9 mouse cellular contexts compared by ENCODE assay signal in genomic region chr11:78190041-78190440, GRCm38 (mm10). TPM values are rescaled to one million over a fixed set of nuclear protein-coding genes. Genes with fewer than 3 reads are reported as not detected.
DNase-seq lines count a peak whose midpoint lies in the region; ATAC-seq and TF ChIP-seq lines count a peak whose summit lies in the region.
"Had no signal": no experiment of that assay in that cellular context is flagged by ENCODE, and none has a peak within 500 bp of the region (broad histone marks: within the 10 kb centered on the region; RNA-seq: fewer than 3 reads in every experiment).

No protein-coding gene starts in this region.

- H3K9ac ChIP-seq in heart, embryonic 16.5 days (ENCODE audit: low read length), result no peak overlapping the region
- H3K9ac ChIP-seq in heart, adult 2 months (ENCODE audit: low read depth, low read length), result no peak overlapping the region
- peak overlapping the region; percentile 80; the same call in 1 of the 2 replicates for H3K9ac ChIP-seq in forebrain, embryonic 15.5 days (replicated peaks)
- H3K9ac ChIP-seq in neural tube, embryonic 13.5 days, result peak overlapping the region; percentile 97

- no peak for TF ChIP-seq CTCF in heart, adult 2 months (IDR thresholded peaks at IDR 0.05)

- peak overlapping the region; percentile 79; the same call in 1 of the 2 replicates for H3K4me2 ChIP-seq in heart, embryonic 16.5 days (ENCODE audit: low read depth, low read length)
- H3K4me2 ChIP-seq in forebrain, embryonic 15.5 days (replicated peaks), result peak overlapping the region; percentile 56
- H3K4me2 ChIP-seq in neural tube, embryonic 13.5 days, result peak overlapping the region; percentile 68

- H3K27ac ChIP-seq in heart, embryonic 16.5 days (ENCODE audit: low read length), result no peak overlapping the region
- no peak overlapping the region for H3K27ac ChIP-seq in heart, adult 2 months
- peak overlapping the region; percentile 98 for H3K27ac ChIP-seq in forebrain, embryonic 15.5 days (replicated peaks)
- peak overlapping the region; percentile 95 for H3K27ac ChIP-seq in neural tube, embryonic 13.5 days (replicated peaks)

- H3K36me3 ChIP-seq in heart, embryonic 16.5 days (ENCODE audit: control insufficient read depth, insufficient read depth), result peaks cover 16% of the 10 kb centered on the region
- no peaks in the 10 kb centered on the region for H3K36me3 ChIP-seq in heart, adult 2 months (ENCODE audit: control insufficient read depth, insufficient read depth, low read length)
- H3K36me3 ChIP-seq in forebrain, embryonic 15.5 days, result peaks cover 24% of the 10 kb centered on the region
- H3K36me3 ChIP-seq in neural tube, embryonic 13.5 days, result peaks cover 36% of the 10 kb centered on the region

- no peak overlapping the region for H3K4me3 ChIP-seq in heart, embryonic 16.5 days (ENCODE audit: low read length)
- H3K4me3 ChIP-seq in heart, adult 2 months, result no peak overlapping the region
- peak overlapping the region; percentile 80 for H3K4me3 ChIP-seq in forebrain, embryonic 15.5 days
- peak overlapping the region; percentile 74 for H3K4me3 ChIP-seq in neural tube, embryonic 13.5 days

- TF ChIP-seq EP300 in heart, adult 2 months (IDR thresholded peaks at IDR 0.05; ENCODE audit: insufficient read depth, low read depth, low read length), result no peak

- ATAC-seq in heart, embryonic 16.5 days (replicated peaks; ENCODE audit: extremely low read depth, insufficient read depth, low FRiP score), result no peak
- ATAC-seq in forebrain, embryonic 15.5 days (replicated peaks), result no peak
- ATAC-seq in neural tube, embryonic 13.5 days (ENCODE audit: low read depth), result no peak
- no peak for ATAC-seq in CD4-positive, CD25-positive, alpha-beta regulatory T cell, adult 4 months

- intact Hi-C loops in heart, adult 2 months (cut with DNase I), result no loop called here

- peaks cover 19% of the 10 kb centered on the region for H3K4me1 ChIP-seq in heart, embryonic 16.5 days (ENCODE audit: control insufficient read depth, insufficient read depth, low read length)
- H3K4me1 ChIP-seq in heart, adult 2 months (ENCODE audit: control insufficient read depth, insufficient read depth, low read length), result peaks cover 3% of the 10 kb centered on the region; the same call in 1 of the 2 replicates
- H3K4me1 ChIP-seq in forebrain, embryonic 15.5 days, result peaks cover 26% of the 10 kb centered on the region
- H3K4me1 ChIP-seq in neural tube, embryonic 13.5 days (replicated peaks), result peaks cover 33% of the 10 kb centered on the region

- no peak for DNase-seq in heart, adult 2 months
- peak; percentile 83 for DNase-seq in kidney, postnatal 14 days
- DNase-seq in left cerebral cortex, adult 8-10 months (ENCODE audit: low spot score in 2 of 2), result no peak
- DNase-seq in layer of hippocampus, postnatal 36 days, result no peak

- no peak for TF ChIP-seq POLR2A in heart, adult 2 months (IDR thresholded peaks at IDR 0.05; ENCODE audit: insufficient read depth, low read depth, low read length)

- H3K9me3 ChIP-seq in heart, embryonic 16.5 days (replicated peaks; ENCODE audit: control insufficient read depth, low read length), result no peaks in the 10 kb centered on the region
- H3K9me3 ChIP-seq in forebrain, embryonic 15.5 days, result no peaks in the 10 kb centered on the region
- no peaks in the 10 kb centered on the region for H3K9me3 ChIP-seq in neural tube, embryonic 13.5 days

- no peaks in the 10 kb centered on the region for H3K79me2 ChIP-seq in heart, adult 2 months (replicated peaks; ENCODE audit: control insufficient read depth, insufficient read depth, low read length)

- WGBS in heart, embryonic 16.5 days, result 74% methylated on average over 6 of the region's 6 CpGs
- 81% methylated on average over 6 of the region's 6 CpGs for WGBS in heart, adult 2 months
- 72% methylated on average over 6 of the region's 6 CpGs for WGBS in forebrain, embryonic 15.5 days
- 62% methylated on average over 6 of the region's 6 CpGs for WGBS in neural tube, embryonic 13.5 days

- H3K27me3 ChIP-seq in heart, embryonic 16.5 days (ENCODE audit: control insufficient read depth, insufficient read depth, low read length), result no peaks in the 10 kb centered on the region
- no peaks in the 10 kb centered on the region for H3K27me3 ChIP-seq in heart, adult 2 months (ENCODE audit: control insufficient read depth, insufficient read depth, low read length)
- H3K27me3 ChIP-seq in forebrain, embryonic 15.5 days, result no peaks in the 10 kb centered on the region
- H3K27me3 ChIP-seq in neural tube, embryonic 13.5 days, result no peaks in the 10 kb centered on the region

RNA-seq across cellular contexts. Expression of gene Rab34, which starts 1.8 kb away (rescaled TPM):
- 51.5 and 60.8 TPM in 2 replicates for polyA plus RNA-seq in heart, embryonic 16.5 days (2015; fragmentation: Nextera tagmentation; extraction: Ambion mirVana)
- 1 to 10 TPM; 8.2 to 9.8 TPM for total RNA-seq in heart, adult 2 months (2021)
- 17.2 and 17.5 TPM in 2 replicates for polyA plus RNA-seq in heart, adult 2 months (2012; rRNA removed)
- polyA plus RNA-seq in forebrain, embryonic 15.5 days (2015; fragmentation: Nextera tagmentation; extraction: Ambion mirVana), result 55.9 and 56.3 TPM in 2 replicates
- 58.8 and 60.3 TPM in 2 replicates for polyA plus RNA-seq in neural tube, embryonic 13.5 days (2015; fragmentation: Nextera tagmentation; extraction: Ambion mirVana)
- polyA plus RNA-seq in CD4-positive, CD25-positive, alpha-beta regulatory T cell, adult 4 months (2017; shearing (Covaris generic)), result not detected
- total RNA-seq in left cerebral cortex, adult 8-10 months (2022), result 10 to 100 TPM; 23.9 to 29.6 (median 26.2) TPM
- 10 to 100 TPM; 26.8 to 28.5 TPM for total RNA-seq in layer of hippocampus, postnatal 36 days (2021)

RNA-seq across cellular contexts. Expression of gene Proca1, which starts 3.2 kb away (rescaled TPM):
- polyA plus RNA-seq in heart, embryonic 16.5 days (2015; fragmentation: Nextera tagmentation; extraction: Ambion mirVana), result 2.4 and 2.6 TPM in 2 replicates
- total RNA-seq in heart, adult 2 months (2021), result under 1 TPM; 0.70 to 0.75 TPM
- 0.26 and 0.80 TPM in 2 replicates for polyA plus RNA-seq in heart, adult 2 months (2012; rRNA removed)
- 1.3 TPM in 2 replicates for polyA plus RNA-seq in forebrain, embryonic 15.5 days (2015; fragmentation: Nextera tagmentation; extraction: Ambion mirVana)
- polyA plus RNA-seq in neural tube, embryonic 13.5 days (2015; fragmentation: Nextera tagmentation; extraction: Ambion mirVana), result 1.7 and 2.3 TPM in 2 replicates
- 1 to 10 TPM; 2.2 to 6.0 TPM for polyA plus RNA-seq in CD4-positive, CD25-positive, alpha-beta regulatory T cell, adult 4 months (2017; shearing (Covaris generic))
- 1 to 10 TPM; 5.9 to 7.4 (median 6.8) TPM for total RNA-seq in left cerebral cortex, adult 8-10 months (2022)
- 1 to 10 TPM; 3.6 to 5.7 TPM for total RNA-seq in layer of hippocampus, postnatal 36 days (2021)
- total RNA-seq: CH12.LX had no signal

RNA-seq across cellular contexts. Expression of gene Rpl23a, which starts 6.7 kb away (rescaled TPM):
- 708 and 711 TPM in 2 replicates for polyA plus RNA-seq in heart, embryonic 16.5 days (2015; fragmentation: Nextera tagmentation; extraction: Ambion mirVana)
- 100 to 1,000 TPM; 801 to 911 TPM for total RNA-seq in heart, adult 2 months (2021)
- 155 and 253 TPM in 2 replicates for polyA plus RNA-seq in heart, adult 2 months (2012; rRNA removed)
- polyA plus RNA-seq in forebrain, embryonic 15.5 days (2015; fragmentation: Nextera tagmentation; extraction: Ambion mirVana), result 896 and 935 TPM in 2 replicates
- polyA plus RNA-seq in neural tube, embryonic 13.5 days (2015; fragmentation: Nextera tagmentation; extraction: Ambion mirVana), result 930 and 991 TPM in 2 replicates
- polyA plus RNA-seq in CD4-positive, CD25-positive, alpha-beta regulatory T cell, adult 4 months (2017; shearing (Covaris generic)), result 1,000 to 10,000 TPM; 3,408 to 3,991 TPM
- 100 to 1,000 TPM; 678 to 790 (median 743) TPM for total RNA-seq in left cerebral cortex, adult 8-10 months (2022)
- total RNA-seq in layer of hippocampus, postnatal 36 days (2021), result 100 to 1,000 TPM; 714 to 715 TPM

RNA-seq across cellular contexts. Expression of gene Tlcd1, which starts 13.5 kb away (rescaled TPM):
- polyA plus RNA-seq in heart, embryonic 16.5 days (2015; fragmentation: Nextera tagmentation; extraction: Ambion mirVana), result 14.2 and 16.1 TPM in 2 replicates
- total RNA-seq in heart, adult 2 months (2021), result 1 to 10 TPM; 5.4 to 5.7 TPM
- polyA plus RNA-seq in heart, adult 2 months (2012; rRNA removed), result 15.7 and 17.3 TPM in 2 replicates
- 4.4 and 5.0 TPM in 2 replicates for polyA plus RNA-seq in forebrain, embryonic 15.5 days (2015; fragmentation: Nextera tagmentation; extraction: Ambion mirVana)
- 10.2 and 11.1 TPM in 2 replicates for polyA plus RNA-seq in neural tube, embryonic 13.5 days (2015; fragmentation: Nextera tagmentation; extraction: Ambion mirVana)
- 1 to 10 TPM; 2.9 to 3.6 TPM for polyA plus RNA-seq in CD4-positive, CD25-positive, alpha-beta regulatory T cell, adult 4 months (2017; shearing (Covaris generic))
- total RNA-seq in left cerebral cortex, adult 8-10 months (2022), result 10 to 100 TPM; 24.8 to 34.9 (median 28.4) TPM
- 10 to 100 TPM; 22.3 to 24.0 TPM for total RNA-seq in layer of hippocampus, postnatal 36 days (2021)

RNA-seq across cellular contexts. Expression of gene Nek8, which starts 13.6 kb away (rescaled TPM):
- polyA plus RNA-seq in heart, embryonic 16.5 days (2015; fragmentation: Nextera tagmentation; extraction: Ambion mirVana), result 17.7 TPM in 2 replicates
- total RNA-seq in heart, adult 2 months (2021), result 1 to 10 TPM; 1.6 to 2.5 TPM
- 7.0 and 7.6 TPM in 2 replicates for polyA plus RNA-seq in heart, adult 2 months (2012; rRNA removed)
- 4.8 and 5.7 TPM in 2 replicates for polyA plus RNA-seq in forebrain, embryonic 15.5 days (2015; fragmentation: Nextera tagmentation; extraction: Ambion mirVana)
- 8.2 and 8.3 TPM in 2 replicates for polyA plus RNA-seq in neural tube, embryonic 13.5 days (2015; fragmentation: Nextera tagmentation; extraction: Ambion mirVana)
- 10 to 100 TPM; 10.4 to 12.2 TPM for polyA plus RNA-seq in CD4-positive, CD25-positive, alpha-beta regulatory T cell, adult 4 months (2017; shearing (Covaris generic))
- 1 to 10 TPM; 2.0 to 4.3 (median 2.8) TPM for total RNA-seq in left cerebral cortex, adult 8-10 months (2022)
- 1 to 10 TPM; 2.4 to 2.5 TPM for total RNA-seq in layer of hippocampus, postnatal 36 days (2021)

Comparison
In these comparisons a context has a peak if more than half of its experiments do, and no peak if none do; other contexts are left out.
1. H3K27ac ChIP-seq: peak in forebrain, embryonic 15.5 days (single experiment) and neural tube, embryonic 13.5 days (single experiment); none in heart, embryonic 16.5 days (single experiment) and heart, adult 2 months (single experiment).
2. H3K4me3 ChIP-seq: peak in forebrain, embryonic 15.5 days (single experiment) and neural tube, embryonic 13.5 days (single experiment); none in heart, embryonic 16.5 days (single experiment) and heart, adult 2 months (single experiment).
3. H3K9ac ChIP-seq: peak in forebrain, embryonic 15.5 days (single experiment) and neural tube, embryonic 13.5 days (single experiment); none in heart, embryonic 16.5 days (single experiment) and heart, adult 2 months (single experiment).
4. RNA of gene Rab34, which starts 1.8 kb away (polyA plus RNA-seq): 58.8 to 60.3 TPM in neural tube, embryonic 13.5 days, 55.9 to 56.3 TPM in forebrain, embryonic 15.5 days, 51.5 to 60.8 TPM in heart, embryonic 16.5 days and 17.2 to 17.5 TPM in heart, adult 2 months; not detected in CD4-positive, CD25-positive, alpha-beta regulatory T cell, adult 4 months; every median in the first group is over 10 times any median in the second.
5. Peak in every context shown above with its lines, with median percentiles within 50 percentile points of each other: H3K4me2 ChIP-seq.